Mouse (Mus musculus): ENCODE measurements around the gene Ooep. TPM values are rescaled to one million over a fixed set of nuclear protein-coding genes. Genes with fewer than 3 reads are reported as not detected.

Ooep gene
- total and polyA plus RNA-seq, 3 experiments: not detected

- Histone ChIP-seq H3K9ac (ENCODE audit: control insufficient read depth, low read depth, low read length, poor library complexity, severe bottlenecking) (peak overlapping the region; percentile 89), H3K4me1 (ENCODE audit: control insufficient read depth in 1 of 2, insufficient read depth in 2 of 2, low read length in 2 of 2) (peaks cover 6 to 13% of the 10 kb centered on the region in 2 experiments), H3K79me2 (ENCODE audit: control insufficient read depth, insufficient read depth, low read length, poor library complexity) (peaks cover 17% of the 10 kb centered on the region), H3K27ac (ENCODE audit: control insufficient read depth, low read depth, low read length) (peak overlapping the region; percentile 85), H3K9me3 (replicated peaks; ENCODE audit: insufficient read depth, low read length) (no peaks in the 10 kb centered on the region), H3K4me3 (ENCODE audit: control insufficient read depth in 1 of 2, insufficient read depth in 1 of 2, low read depth in 2 of 2, low read length in 2 of 2) (peak overlapping the region; percentile 59 to 95), H3K36me3 (ENCODE audit: control insufficient read depth in 1 of 2, insufficient read depth in 2 of 2, low read length in 2 of 2) (peaks cover 0 to 17% of the 10 kb centered on the region in 2 experiments; a peak in 3 of 4 replicates), H3K27me3 (ENCODE audit: control insufficient read depth in 1 of 2, insufficient read depth in 2 of 2, low read length in 2 of 2) (no peaks in the 10 kb centered on the region)
- DNase-seq (ENCODE audit: low read depth, low spot score): peak; percentile 56
- TF ChIP-seq ZC3H11A (IDR thresholded peaks at IDR 0.05; ENCODE audit: low read depth, low read length) (no peak), ZMIZ1 (IDR thresholded peaks at IDR 0.05; ENCODE audit: low read depth, low read length) (0 out of 2 replicates have a peak, but pooled peaks have one; percentile 14), SIN3A (IDR thresholded peaks at IDR 0.05; ENCODE audit: low read length) (peak; percentile 45; the same call in 1 of the 2 replicates), MYC (IDR thresholded peaks at IDR 0.05; ENCODE audit: low read depth, low read length) (0 out of 2 replicates have a peak, but pooled peaks have one; percentile 24), GABPA (IDR thresholded peaks at IDR 0.05; ENCODE audit: low read depth, low read length) (no peak), MAFK (IDR thresholded peaks at IDR 0.05; ENCODE audit: borderline replicate concordance, low read depth, low read length) (no peak), HCFC1 (IDR thresholded peaks at IDR 0.05; ENCODE audit: low read depth, low read length) (0 out of 2 replicates have a peak, but pooled peaks have one; percentile 28), CTCF (IDR thresholded peaks at IDR 0.05 in 2 of 3, conservative IDR thresholded peaks at IDR 0.05 in 1 of 3; ENCODE audit: control insufficient read depth in 1 of 3, insufficient read depth in 1 of 3, low read depth in 2 of 3, low read length in 3 of 3, poor library complexity in 1 of 3, severe bottlenecking in 1 of 3) (no peak), ELF1 (IDR thresholded peaks at IDR 0.05; ENCODE audit: low read depth, low read length) (0 out of 2 replicates have a peak, but pooled peaks have one; percentile 5), NELFE (IDR thresholded peaks at IDR 0.05; ENCODE audit: low read depth, low read length) (peak; percentile 31; the same call in 1 of the 2 replicates)
These were observed 15.2 kb upstream of the Ooep start for GRCm38 (mm10) chr9:78393741-78394140.

GRCm38 (mm10) chr9:78389981-78390380 is 11.5 kb upstream of the Ooep start:
- Histone ChIP-seq H3K4me3 (ENCODE audit: control insufficient read depth in 1 of 2, insufficient read depth in 1 of 2, low read depth in 2 of 2, low read length in 2 of 2) (no peak overlapping the region), H3K27me3 (ENCODE audit: control insufficient read depth in 1 of 2, insufficient read depth in 2 of 2, low read length in 2 of 2) (no peaks in the 10 kb centered on the region)

More at GRCm38 (mm10) chr9:78389981-78390380, 11.5 kb upstream of the Ooep start:
- Histone ChIP-seq H3K36me3 (ENCODE audit: control insufficient read depth in 1 of 2, insufficient read depth in 2 of 2, low read length in 2 of 2) (peaks cover 0 to 6% of the 10 kb centered on the region in 2 experiments; a peak in 2 of 4 replicates), H3K4me1 (ENCODE audit: control insufficient read depth in 1 of 2, insufficient read depth in 2 of 2, low read length in 2 of 2) (peaks cover 4 to 9% of the 10 kb centered on the region in 2 experiments; a peak in 3 of 4 replicates), H3K9me3 (replicated peaks; ENCODE audit: insufficient read depth, low read length) (no peaks in the 10 kb centered on the region), H3K27ac (ENCODE audit: control insufficient read depth, low read depth, low read length) (no peak overlapping the region), H3K79me2 (ENCODE audit: control insufficient read depth, insufficient read depth, low read length, poor library complexity) (peaks cover 4% of the 10 kb centered on the region), H3K9ac (ENCODE audit: control insufficient read depth, low read depth, low read length, poor library complexity, severe bottlenecking) (no peak overlapping the region)
- no peak for TF ChIP-seq TAL1 (IDR thresholded peaks at IDR 0.05; ENCODE audit: low read length)
- no peak for TF ChIP-seq MAFK (IDR thresholded peaks at IDR 0.05; ENCODE audit: borderline replicate concordance, low read depth, low read length)
- no peak for TF ChIP-seq POLR2AphosphoS5 (IDR thresholded peaks at IDR 0.05; ENCODE audit: borderline replicate concordance, low read depth, low read length)
- no peak for TF ChIP-seq MAX (IDR thresholded peaks at IDR 0.05; ENCODE audit: low read length)
- no peak for TF ChIP-seq MYB (IDR thresholded peaks at IDR 0.05; ENCODE audit: low read depth, low read length)
- TF ChIP-seq RCOR1 (IDR thresholded peaks at IDR 0.05; ENCODE audit: low read depth, low read length): no peak
- no peak for TF ChIP-seq CHD2 (IDR thresholded peaks at IDR 0.05; ENCODE audit: low read length)
- no peak for TF ChIP-seq POLR2AphosphoS2 (IDR thresholded peaks at IDR 0.05; ENCODE audit: low read length)
- TF ChIP-seq MXI1 (IDR thresholded peaks at IDR 0.05; ENCODE audit: low read depth, low read length): no peak
- TF ChIP-seq TCF12 (IDR thresholded peaks at IDR 0.05; ENCODE audit: low read depth, low read length): no peak
- no peak for TF ChIP-seq ZMIZ1 (IDR thresholded peaks at IDR 0.05; ENCODE audit: low read depth, low read length)
- no peak for TF ChIP-seq NELFE (IDR thresholded peaks at IDR 0.05; ENCODE audit: low read depth, low read length)
- no peak for TF ChIP-seq HCFC1 (IDR thresholded peaks at IDR 0.05; ENCODE audit: low read depth, low read length)
- TF ChIP-seq USF2 (IDR thresholded peaks at IDR 0.05; ENCODE audit: borderline replicate concordance in 1 of 2, insufficient read depth in 1 of 2, low read depth in 1 of 2, low read length in 2 of 2): no peak
- TF ChIP-seq KAT2A (conservative IDR thresholded peaks at IDR 0.05; ENCODE audit: low read depth, low read length): no peak
- TF ChIP-seq E2F4 (IDR thresholded peaks at IDR 0.05; ENCODE audit: borderline replicate concordance, low read depth, low read length): no peak
- no peak for TF ChIP-seq ZNF384 (IDR thresholded peaks at IDR 0.05; ENCODE audit: low read depth, low read length)
- TF ChIP-seq MAZ (IDR thresholded peaks at IDR 0.05; ENCODE audit: low read depth, low read length): no peak
- peak; percentile 54 for DNase-seq (ENCODE audit: low read depth, low spot score)
